Mouse (Mus musculus): ENCODE data around the gene Iffo2.

DNA sequence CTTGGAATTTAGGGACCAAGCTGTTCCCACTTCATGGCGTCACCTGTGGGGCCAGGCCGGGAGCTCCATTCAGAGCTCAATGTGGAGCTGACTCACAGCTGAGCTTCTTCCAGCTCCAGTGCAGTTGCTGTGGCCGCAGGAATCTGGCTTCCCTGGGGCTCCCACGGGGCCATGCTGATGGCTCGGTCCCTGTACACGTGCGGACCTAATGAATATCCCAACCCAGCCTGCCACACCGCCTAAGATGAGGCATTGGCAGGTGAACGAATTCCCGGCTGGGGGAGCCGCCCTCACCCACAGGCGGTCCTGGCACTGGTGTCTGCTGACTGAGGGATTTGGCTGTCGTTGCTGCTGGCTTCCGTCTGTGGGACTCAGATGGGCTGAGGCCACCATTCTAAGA is 29.5 kb upstream of the Iffo2 start:
- TF ChIP-seq CTCF (IDR thresholded peaks at IDR 0.05; ENCODE audit: extremely low read depth, insufficient read length, insufficient replicate concordance, low read depth, low read length) (no peak), POLR2A (IDR thresholded peaks at IDR 0.05; ENCODE audit: low read depth, low read length) (no peak)

Data from small intestine, adult 2 months (tissue).